Mouse (Mus musculus) erythroblast, embryonic 14.5 days (primary cell): ENCODE results near the gene Fam81a.

Experiments used
- GATA1 ChIP-seq: IDR thresholded peaks from 2 replicates; pipeline ENCODE4 v1.6.1; 2012; ENCODE audit warnings: low read length, inconsistent platforms, mixed read lengths
- TAL1 ChIP-seq: IDR thresholded peaks from 3 replicates; pipeline ENCODE4 v1.6.1; 2012; ENCODE audit warnings: low read length, inconsistent platforms, mixed read lengths

GRCm38 (mm10) chr9:70078034-70078433 lies 64.3 kb downstream of the Fam81a start:
- TF ChIP-seq TAL1 (no peak), GATA1 (no peak)
